Mouse (Mus musculus) left cerebral cortex, postnatal 14 days (tissue): Measurements from ENCODE around the gene Pou3f4. TPM values are rescaled to one million over a fixed set of nuclear protein-coding genes. Genes with fewer than 3 reads are reported as not detected.
"Not testable (repeated sequence)": the region's sequence is repeated elsewhere in the genome, so short reads cannot be mapped to it uniquely, and the experiment has no call there.

ENCODE experiments used
- DNase-seq, 2 experiments: peaks; one replicate each; pipeline ENCODE4 v3.0.0; 2021 to 2022; ENCODE audit warnings: low spot score in 2 of 2, mixed read lengths in 1 of 2
- intact Hi-C: fragments of 180-260 bp; cut with DNase I; formaldehyde crosslinking; loops from one replicate; pipeline ENCODE4 v1.15.1; 2025
- long read RNA-seq, 2 experiments: library from polyadenylated mRNA; stranded (forward); transcript quantifications; one replicate each; pipeline ENCODE4 v2.0.0; 2021
- total RNA-seq, 2 experiments: library from RNA; stranded (reverse); gene quantifications; 2 replicates each; pipeline ENCODE4 v1.2.3; 2021

Gene Pou3f4
- 1 to 10 TPM; 3.3 to 6.2 TPM for total RNA-seq
- long read RNA-seq, experiment 1, transcript Pou3f4-201 (1 exons, 2,928 nt) = major isoform, 5 of 5 reads
- long read RNA-seq, experiment 1, partial matches to known transcripts = 0 of 5 reads
- long read RNA-seq, experiment 1, other reads (novel, unspliced or antisense) = 0 of 5 reads
- long read RNA-seq, experiment 2 = 0 reads

- intact Hi-C loops = no loop called here
- DNase-seq = peak; percentile 83 to 84
These were observed at the start of gene Pou3f4 for GRCm38 (mm10) chrX:110814151-110814571. TSS of gene Pou3f4 (plus strand) at chrX:110814280.

DNA sequence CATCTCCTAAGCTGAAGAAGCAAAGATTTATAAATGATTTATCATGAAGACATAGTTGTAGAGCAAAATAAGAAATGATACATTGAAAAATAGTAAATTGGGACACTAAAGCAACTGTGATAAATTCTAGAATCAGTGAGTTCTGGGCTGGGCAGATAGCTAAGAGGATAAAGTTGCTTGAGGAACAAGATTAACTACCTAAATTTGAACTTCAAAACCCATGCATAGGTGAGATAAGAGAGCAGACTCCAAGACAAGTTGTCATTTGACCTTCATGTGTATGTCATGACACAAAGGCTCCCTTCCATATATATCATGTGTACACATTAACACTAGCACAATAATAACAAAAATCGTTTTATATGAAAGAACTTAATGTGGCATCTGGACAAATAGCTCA lies 48.1 kb upstream of the Pou3f4 start:
- intact Hi-C loops = no loop called here

DNA sequence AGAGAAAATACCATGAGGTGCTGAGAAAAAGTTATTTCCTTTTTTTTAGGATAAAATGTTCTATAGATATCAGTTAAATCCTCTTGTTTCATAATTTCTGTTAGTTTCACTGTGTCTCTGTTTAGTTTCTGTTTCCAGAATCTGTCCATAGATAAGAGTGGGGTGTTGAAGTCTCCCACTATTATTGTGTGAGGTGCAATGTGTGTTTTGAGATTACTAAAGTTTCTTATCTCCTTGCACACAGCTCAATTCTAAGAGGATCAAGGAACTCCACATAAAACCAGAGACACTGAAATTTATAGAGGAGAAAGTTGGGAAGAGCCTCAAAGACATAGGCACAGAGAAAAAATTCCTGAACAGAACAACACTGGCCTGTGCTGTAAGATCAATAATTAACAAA lies 39.3 kb upstream of the Pou3f4 start:
- intact Hi-C loops, DNase-seq: not testable (repeated sequence)

More for the DNA sequence above, 48.1 kb upstream of the Pou3f4 start:
- DNase-seq = no peak

GRCm38 (mm10) chrX:110802502-110802901 lies 11.6 kb upstream of the Pou3f4 start:
- no peak for DNase-seq
- intact Hi-C loops = no loop called here

DNA sequence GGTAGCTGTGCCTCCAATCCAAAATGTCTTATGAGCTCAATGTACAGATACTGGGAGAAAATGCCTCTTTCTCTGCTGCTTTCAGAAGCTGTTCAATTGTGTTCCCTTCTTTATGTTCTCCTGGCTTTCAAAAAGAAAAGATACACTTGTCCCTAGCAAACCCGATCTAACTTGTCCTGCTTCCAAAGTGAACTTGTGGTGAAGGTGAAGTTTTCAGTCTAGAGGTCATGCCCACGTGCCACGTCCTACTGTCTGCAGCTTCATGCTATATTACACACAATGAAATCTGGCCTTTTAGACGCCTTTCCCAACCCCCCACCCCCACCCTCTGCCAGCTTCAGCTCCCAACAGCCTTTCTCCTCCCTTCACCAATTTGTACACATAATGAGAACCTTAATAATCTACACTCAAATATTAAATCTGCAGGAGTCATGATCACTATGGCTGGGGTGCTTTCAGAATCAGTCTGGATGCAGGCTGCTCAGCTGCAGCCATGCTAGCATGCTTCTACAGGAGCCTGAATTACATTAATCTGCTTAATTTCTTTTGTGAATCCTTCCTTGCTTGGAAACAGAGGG lies 4.0 kb upstream of the Pou3f4 start:
- intact Hi-C loops = no loop called here
- no peak for DNase-seq

- no peak for DNase-seq
- intact Hi-C loops = no loop called here
These were observed 3.1 kb upstream of the Pou3f4 start for GRCm38 (mm10) chrX:110810753-110811506.

GRCm38 (mm10) chrX:110812071-110812470 lies 2.0 kb upstream of the Pou3f4 start:
- intact Hi-C loops = no loop called here
- no peak for DNase-seq

GRCm38 (mm10) chrX:110813401-110813800 lies 679 bp upstream of the Pou3f4 start:
- DNase-seq = no peak

GRCm38 (mm10) chrX:110814592-110815548 lies 790 bp downstream of the Pou3f4 start:
- no peak for DNase-seq
- intact Hi-C loops = no loop called here

More at GRCm38 (mm10) chrX:110813401-110813800, 679 bp upstream of the Pou3f4 start:
- intact Hi-C loops = no loop called here

DNA sequence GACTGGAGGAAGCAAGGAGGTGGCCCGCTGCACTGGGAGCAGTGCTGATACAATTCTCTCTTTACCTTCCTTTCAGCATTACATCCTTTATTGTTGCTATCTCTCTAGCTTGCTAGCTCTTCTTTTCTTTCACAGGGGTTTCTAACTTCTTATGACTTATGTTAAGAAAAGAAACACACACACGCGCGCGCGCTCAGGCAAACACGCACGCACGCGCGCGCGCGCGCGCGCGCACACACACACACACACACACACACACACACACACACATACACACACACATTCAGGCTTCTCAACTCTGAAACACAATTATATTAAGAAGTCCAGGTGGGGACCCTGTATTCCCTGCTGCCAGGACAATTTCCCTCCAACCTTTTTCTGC lies 1.5 kb downstream of the Pou3f4 start:
- intact Hi-C loops = no loop called here

DNA sequence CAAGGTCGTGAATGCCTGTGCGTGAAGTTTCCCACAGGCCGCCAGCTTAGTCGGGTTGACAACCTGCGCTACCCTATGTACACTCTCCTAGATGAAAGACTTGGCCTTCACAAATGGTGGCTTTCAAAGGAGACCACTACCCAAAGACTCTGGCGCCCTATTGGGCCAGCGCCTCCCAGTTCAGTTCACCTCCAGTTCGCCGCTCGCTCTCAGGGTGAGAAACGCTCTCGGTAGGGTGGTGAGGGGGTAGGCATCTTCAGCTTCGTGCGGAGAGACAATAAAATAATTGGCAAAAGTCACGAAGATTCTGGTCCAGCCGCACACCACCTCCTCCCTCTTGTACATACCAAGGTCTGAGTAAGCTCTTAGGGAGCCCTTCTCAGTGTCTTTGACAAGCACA lies 2.5 kb downstream of the Pou3f4 start:
- intact Hi-C loops = no loop called here
- DNase-seq = no peak

More for the DNA sequence above, 1.5 kb downstream of the Pou3f4 start:
- DNase-seq = no peak

DNA sequence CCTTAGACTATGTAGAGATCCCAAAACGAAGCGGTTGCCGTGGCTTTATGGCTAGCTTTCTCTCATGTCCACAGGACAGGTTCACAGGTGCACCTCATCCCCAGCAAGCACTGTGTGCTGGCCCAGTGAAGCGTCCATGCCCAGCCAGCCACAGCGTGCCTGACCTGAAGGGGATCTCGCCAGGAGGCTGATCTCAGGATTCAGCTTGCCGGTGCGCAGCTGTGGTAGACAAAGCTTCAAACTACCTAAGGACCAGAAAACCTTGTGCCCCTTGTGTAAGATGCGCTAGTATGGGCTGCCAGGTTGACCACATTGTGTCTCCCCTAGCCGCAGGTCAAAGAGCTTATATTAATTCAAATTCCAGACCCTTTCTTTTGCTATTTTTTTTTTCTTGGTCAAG lies 3.1 kb downstream of the Pou3f4 start:
- DNase-seq = no peak
- intact Hi-C loops = no loop called here

DNA sequence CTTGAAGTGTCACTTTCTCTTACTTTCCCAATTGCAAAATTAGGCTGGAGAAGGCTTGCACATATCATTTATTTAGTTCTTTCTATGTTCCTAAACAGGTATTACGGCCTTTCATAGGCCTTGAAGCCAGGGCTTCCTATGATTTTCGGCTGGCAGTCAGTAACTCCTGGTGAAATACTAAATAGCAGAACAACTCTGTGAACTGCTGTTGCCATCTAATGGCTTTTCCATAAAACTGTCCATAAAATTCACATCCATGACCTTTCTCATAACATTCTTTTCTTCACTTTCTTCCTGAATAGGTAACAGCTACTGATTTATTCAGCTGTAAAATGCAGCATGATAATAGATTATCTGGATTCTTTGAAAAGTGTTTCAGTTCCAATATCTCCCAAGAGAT lies 23.4 kb downstream of the Pou3f4 start:
- intact Hi-C loops = no loop called here
- DNase-seq = no peak

GRCm38 (mm10) chrX:110851300-110851699 lies 37.2 kb downstream of the Pou3f4 start:
- no peak for DNase-seq
- intact Hi-C loops = no loop called here
